Mouse (Mus musculus) spleen, postnatal 4 days (tissue): ENCODE results near the gene Zdhhc7.
A peak's percentile ranks its signal among the peaks of the same experiment; 100 is the strongest.

Experiments used
- DNase-seq, 2 experiments: peaks; one replicate each; pipeline ENCODE4 v3.0.0; 2022; ENCODE audit warnings: low spot score in 2 of 2

Gene Zdhhc7

GRCm38 (mm10) chr8:120071684-120072083 lies 29.6 kb downstream of the Zdhhc7 start:
- peak; percentile 71 to 90 for DNase-seq

DNA sequence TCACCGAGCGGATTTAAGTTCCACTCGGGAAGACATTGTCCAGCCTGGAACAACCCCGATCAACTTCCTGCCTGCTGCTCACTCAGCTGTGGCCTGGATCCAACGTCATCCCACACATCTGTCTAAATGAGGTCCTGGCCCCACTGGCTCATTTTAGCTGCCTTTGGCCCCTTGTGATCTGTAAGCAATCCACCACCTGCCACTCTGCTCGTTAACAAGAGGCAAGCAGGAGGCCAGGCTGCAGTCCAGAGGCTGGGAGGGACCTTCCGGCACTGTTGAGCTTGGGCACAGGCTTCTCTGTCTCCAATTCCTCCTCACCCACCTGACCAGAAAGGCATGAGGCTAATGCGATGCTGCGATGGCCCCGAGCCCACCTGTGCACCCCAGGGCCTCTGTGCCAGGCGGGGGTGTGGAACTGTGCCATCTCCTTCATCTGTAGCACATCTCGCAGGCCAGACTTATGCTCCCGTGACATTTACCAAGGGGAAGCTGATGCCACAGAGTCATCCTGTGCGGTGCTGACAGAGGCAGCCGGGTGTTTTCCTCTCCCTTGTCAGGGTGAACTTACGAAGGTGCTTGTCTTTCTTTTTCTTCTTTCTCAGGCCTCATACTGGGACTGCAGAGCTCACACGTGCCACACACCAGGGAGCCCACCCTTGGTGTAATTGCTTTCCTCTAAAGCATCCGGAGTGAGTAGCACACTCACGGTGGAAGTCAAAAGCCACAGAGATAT lies 33.2 kb downstream of the Zdhhc7 start:
- no peak for DNase-seq

- DNase-seq, result no peak
Measured at GRCm38 (mm10) chr8:120066226-120066625, 35.1 kb downstream of the Zdhhc7 start.

GRCm38 (mm10) chr8:120065611-120066010 lies 35.7 kb downstream of the Zdhhc7 start:
- DNase-seq, result no peak

DNA sequence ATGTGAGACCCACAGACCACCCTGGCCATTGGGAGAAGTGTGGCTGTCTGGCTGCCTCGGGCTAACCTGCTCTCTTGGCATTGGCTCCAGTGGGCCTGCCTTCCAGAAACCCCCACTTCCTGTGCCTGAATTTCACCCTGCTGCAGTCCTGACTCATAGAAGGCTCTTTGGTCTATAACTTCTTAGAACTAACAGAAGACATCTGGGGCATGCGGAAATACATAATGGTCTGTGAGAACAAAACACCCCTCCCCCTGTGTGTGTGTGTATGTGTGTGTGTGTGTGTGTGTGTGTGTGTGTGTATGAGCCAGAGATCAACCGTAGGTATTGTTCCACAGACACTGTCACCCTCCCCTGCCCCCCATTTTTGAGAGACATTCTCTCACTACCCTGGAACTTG lies 38.0 kb downstream of the Zdhhc7 start:
- no peak for DNase-seq

DNA sequence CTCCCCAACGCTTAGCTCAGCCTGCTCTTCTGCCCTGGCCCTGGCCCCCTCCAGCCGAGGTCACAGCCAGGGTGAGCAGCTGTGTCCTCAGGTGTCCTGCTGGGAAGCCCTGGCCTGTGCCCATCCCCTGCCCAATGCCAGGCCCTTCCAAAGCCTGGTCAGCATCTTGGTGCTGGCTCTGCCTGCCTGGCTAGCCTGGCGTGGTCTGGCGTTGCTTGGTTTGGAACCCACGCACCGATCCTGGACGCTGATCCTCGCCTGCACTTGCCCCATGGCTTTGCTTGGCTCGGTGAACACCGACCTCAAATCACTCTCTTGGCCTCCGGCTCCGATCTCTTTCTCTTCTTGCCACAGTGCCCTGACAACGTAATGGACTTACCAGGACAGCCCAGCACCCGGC lies 38.5 kb downstream of the Zdhhc7 start:
- DNase-seq, result no peak

- no peak for DNase-seq
Measured at GRCm38 (mm10) chr8:120057078-120057477, 44.2 kb downstream of the Zdhhc7 start.

GRCm38 (mm10) chr8:120054833-120055232 lies 46.4 kb downstream of the Zdhhc7 start:
- DNase-seq, result no peak

DNA sequence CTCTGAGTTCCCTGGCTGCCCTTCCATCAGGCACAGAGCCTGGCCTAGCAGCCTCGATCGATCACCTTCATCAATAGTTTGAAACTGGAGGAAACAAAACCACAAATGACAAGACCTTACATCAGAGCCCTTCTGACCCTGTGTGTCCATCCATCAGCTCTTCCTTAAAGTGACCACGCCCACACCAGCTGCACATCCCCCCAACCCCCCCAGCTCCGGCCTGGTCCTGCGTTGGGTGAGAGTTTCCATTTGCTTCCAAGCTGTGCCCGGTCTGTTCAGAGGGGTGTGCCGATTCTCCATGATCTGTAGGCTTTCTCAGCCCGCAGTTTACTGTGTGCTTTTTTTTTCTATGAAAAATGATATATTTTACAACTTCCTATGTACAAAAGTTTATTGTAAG lies 49.0 kb downstream of the Zdhhc7 start:
- no peak for DNase-seq

DNA sequence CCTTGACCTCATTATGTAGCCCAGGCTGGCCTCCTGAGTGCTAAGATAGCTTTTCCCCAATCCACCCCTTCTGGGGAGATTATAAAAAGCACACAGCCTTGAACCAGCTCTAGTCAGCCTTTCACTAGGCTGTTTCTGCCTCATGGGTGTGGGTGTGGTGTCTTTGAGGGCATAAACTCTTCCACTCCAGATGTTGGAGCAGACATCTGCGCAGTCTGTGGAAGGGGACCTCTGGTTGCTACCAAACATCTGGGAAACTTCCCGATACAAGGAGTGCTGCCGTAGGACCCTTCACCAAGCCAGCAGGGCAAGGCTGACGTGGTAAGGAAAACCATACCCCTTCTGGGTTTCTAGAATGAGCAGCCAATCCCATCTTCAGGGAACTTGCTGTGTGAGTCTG lies 49.4 kb downstream of the Zdhhc7 start:
- DNase-seq, result no peak

GRCm38 (mm10) chr8:120051006-120051405 lies 50.3 kb downstream of the Zdhhc7 start:
- DNase-seq, result no peak

DNA sequence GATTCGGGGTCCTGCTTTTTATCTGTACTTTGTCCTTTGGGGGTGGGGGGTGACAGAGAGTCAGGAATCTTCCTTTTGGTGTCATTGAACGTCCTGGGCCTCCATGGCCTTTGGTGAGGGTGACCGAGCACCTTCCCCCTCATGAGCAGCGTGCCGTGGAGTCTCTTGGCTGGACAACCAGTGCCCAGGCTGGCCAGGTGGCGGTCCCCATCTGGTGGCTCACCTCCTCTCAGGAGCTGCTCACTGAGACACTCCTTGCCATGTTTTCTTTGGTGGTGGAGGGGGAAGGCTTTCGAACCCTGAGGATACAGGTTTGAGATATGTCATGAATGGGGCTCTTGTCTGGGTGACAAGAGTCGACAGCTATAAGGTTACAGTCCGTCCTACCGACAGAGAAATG lies 50.9 kb downstream of the Zdhhc7 start:
- no peak for DNase-seq

DNA sequence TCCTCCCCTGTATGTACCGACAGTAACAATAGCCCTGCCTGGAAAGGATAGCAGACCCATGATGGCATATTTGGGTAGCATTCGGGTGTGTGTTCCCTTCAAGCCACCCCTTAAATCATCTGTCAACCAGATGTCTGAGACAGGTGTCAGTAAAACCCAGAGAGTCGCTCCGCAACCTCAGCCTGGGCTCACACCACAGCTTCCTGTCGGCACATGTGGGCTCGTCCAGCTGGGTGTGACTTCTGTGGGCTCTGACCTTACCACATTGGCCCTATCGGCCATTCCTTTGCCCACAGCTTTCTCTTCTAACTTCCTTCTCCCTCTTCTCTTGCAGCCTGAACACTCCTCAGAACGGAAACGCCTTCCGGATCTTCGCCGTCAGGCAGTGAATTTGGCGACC lies 51.3 kb downstream of the Zdhhc7 start:
- DNase-seq, result peak in 1 of 2 experiments; percentile 47

DNA sequence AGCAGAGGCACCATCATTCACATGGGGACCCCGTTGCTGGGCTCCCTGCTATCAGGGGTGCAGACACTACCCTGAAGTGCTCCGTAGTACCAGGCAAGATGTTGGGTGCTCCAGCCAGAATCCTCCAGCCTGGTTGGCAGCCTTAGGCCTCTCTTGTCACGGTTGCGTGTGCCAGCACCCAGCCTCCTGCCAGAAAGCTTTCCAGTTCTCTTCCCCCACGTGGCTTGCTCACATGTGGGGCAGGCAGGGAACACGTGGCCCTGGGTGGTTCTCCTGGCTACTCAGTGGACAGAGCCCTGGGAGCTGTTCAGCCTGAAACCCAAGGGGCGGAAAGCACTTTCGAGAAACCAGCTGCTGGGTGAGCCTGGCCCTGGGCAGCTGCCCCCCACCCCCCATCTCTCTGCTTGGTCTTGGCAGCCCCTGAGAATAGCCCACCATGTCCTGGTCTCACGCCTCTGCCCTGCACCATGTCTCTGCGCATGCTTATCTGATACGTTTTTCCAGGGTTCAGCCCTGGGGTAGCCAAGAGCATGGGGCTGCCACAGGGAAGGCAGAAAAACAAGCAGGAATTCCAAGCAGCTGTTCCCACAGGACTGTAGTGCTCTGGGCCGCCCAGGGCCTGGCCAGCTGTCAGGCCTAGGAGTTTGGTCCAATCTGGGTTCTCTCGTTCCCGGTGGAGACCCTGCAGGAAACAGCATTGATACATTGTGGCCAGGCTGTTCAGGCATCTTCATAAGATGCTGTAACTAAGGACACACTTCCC lies 54.8 kb downstream of the Zdhhc7 start:
- no peak for DNase-seq

DNA sequence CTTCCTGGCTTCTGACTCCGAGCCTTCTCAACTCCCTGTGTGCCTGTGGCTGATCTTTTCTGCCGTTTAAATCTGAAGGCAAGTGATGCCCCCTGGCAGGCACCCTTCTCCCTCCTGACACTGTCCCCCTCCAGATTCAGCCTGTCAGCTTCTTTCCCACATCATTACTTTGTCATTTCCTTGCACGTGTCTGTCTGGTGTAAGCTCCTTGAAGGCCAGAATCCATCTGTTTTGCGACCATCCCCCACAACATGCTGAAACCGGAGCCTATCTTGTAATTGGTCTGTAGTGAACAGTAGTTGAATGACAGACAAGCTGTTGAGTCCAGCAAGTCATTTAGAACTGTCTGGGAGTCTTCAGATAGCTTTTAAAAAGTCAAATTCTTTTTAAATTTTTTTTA lies 55.8 kb downstream of the Zdhhc7 start:
- no peak for DNase-seq

DNA sequence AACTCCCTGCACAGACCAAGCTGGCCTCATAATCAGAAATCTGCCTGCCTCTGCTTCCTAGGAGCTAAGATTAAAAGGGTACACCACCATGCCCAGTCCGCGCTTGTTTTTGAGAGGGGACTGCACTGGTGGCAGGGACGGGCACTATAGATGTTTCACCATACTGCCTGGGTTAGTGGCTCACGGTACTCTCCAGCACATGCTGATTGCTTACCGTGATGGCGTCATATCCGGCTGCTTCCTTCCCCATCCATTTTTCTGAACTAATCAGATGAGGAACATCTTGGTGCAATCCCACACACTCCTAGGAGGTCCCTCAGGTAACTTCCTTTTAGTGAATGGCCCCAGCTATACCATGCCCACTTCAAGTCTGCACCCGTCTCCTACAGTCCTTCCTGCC lies 56.4 kb downstream of the Zdhhc7 start:
- no peak for DNase-seq

- DNase-seq, result no peak
Measured at GRCm38 (mm10) chr8:120042542-120043312, 58.6 kb downstream of the Zdhhc7 start.

- DNase-seq, result peak in 1 of 2 experiments; percentile 43
Measured at GRCm38 (mm10) chr8:120040861-120041260, 60.4 kb downstream of the Zdhhc7 start.

DNA sequence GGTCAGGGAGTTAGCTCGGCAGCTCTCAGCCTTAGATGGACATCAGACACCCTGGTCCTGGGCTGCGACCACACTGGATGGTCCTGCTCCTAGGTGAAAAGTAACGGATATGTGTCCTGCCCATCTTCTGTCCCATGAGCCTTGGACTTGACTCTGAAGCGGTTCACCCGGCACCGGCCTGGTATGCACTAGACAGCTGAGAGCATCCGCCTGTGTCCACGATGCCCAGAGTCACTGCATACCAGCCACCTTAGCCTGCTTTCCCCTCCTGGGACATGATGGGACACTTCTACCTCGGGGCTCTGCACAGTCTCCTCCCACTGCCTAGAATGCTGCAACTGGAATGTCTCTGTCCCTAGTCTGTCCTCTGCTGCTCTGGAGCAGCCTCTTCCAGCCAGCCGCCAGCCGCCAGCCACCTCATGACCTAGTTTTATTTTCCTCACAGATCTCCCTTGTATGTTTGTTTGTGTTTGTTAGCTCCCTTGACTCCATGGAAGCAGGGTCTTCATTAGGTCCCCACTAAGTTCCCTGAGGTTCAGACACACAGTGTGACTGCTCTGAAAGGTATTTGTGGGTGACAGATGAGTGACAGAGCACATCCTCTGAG lies 61.9 kb downstream of the Zdhhc7 start:
- DNase-seq, result no peak

- DNase-seq, result no peak
Measured at GRCm38 (mm10) chr8:120038741-120039140, 62.5 kb downstream of the Zdhhc7 start.

GRCm38 (mm10) chr8:120037611-120038010 lies 63.7 kb downstream of the Zdhhc7 start:
- DNase-seq, result no peak

GRCm38 (mm10) chr8:120037199-120037598 lies 64.1 kb downstream of the Zdhhc7 start:
- DNase-seq, result no peak
